Mouse (Mus musculus): ENCODE measurements around the gene Olfr140. TPM values are rescaled to one million over a fixed set of nuclear protein-coding genes. Genes with fewer than 3 reads are reported as not detected.

The Olfr140 gene
- total and polyA plus RNA-seq, 3 experiments, result not detected

DNA sequence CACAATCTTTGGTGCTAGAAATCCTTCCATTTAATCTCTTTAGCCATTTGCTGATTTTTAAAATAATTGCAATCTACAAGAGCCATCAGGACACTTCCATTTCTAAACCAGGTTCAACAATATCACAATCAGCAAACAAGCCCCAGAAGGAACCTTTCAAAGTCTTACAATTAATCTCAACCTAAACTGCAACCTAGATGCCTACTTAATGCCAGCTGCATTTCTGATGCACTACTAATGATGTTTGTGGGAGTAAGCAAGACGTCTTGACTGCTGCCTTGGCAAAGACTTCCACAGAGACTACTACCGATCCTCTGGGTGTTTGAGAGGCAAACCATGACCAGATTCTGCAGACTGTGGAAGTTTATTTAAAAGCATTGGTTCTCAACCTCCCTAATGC is 51.6 kb downstream of the Olfr140 start, which contains the start of gene Olfr1263:
Gene Olfr1263 (plus strand): TSS at position 301 of the 400 bp plus-strand sequence.
- Histone ChIP-seq H3K9ac (ENCODE audit: control insufficient read depth, low read depth, low read length, poor library complexity, severe bottlenecking) (no peak within 1 kb of the TSS), H3K79me2 (ENCODE audit: control insufficient read depth, insufficient read depth, low read length, poor library complexity) (no peaks in the 10 kb centered on the region), H3K9me3 (replicated peaks; ENCODE audit: insufficient read depth, low read length) (no peaks in the 10 kb centered on the region), H3K36me3 (ENCODE audit: control insufficient read depth in 1 of 2, insufficient read depth in 2 of 2, low read length in 2 of 2) (no peaks in the 10 kb centered on the region), H3K27me3 (ENCODE audit: control insufficient read depth in 1 of 2, insufficient read depth in 2 of 2, low read length in 2 of 2) (no peaks in the 10 kb centered on the region), H3K4me1 (ENCODE audit: control insufficient read depth in 1 of 2, insufficient read depth in 2 of 2, low read length in 2 of 2) (no peaks in the 10 kb centered on the region), H3K27ac (ENCODE audit: control insufficient read depth, low read depth, low read length) (no peak within 1 kb of the TSS), H3K4me3 (ENCODE audit: control insufficient read depth in 1 of 2, insufficient read depth in 1 of 2, low read depth in 2 of 2, low read length in 2 of 2) (no peak within 1 kb of the TSS)
- DNase-seq (ENCODE audit: low read depth, low spot score), result no peak
- TF ChIP-seq CHD1 (IDR thresholded peaks at IDR 0.05; ENCODE audit: low read depth, low read length), result no peak
- TF ChIP-seq EP300 (IDR thresholded peaks at IDR 0.05; ENCODE audit: low read depth in 1 of 2, low read length in 2 of 2), result no peak
- no peak for TF ChIP-seq MYB (IDR thresholded peaks at IDR 0.05; ENCODE audit: low read depth, low read length)
- TF ChIP-seq ETS1 (IDR thresholded peaks at IDR 0.05; ENCODE audit: low read depth, low read length), result no peak
- TF ChIP-seq UBTF (IDR thresholded peaks at IDR 0.05; ENCODE audit: borderline replicate concordance, insufficient read depth, low read depth, low read length), result no peak
- no peak for TF ChIP-seq TCF12 (IDR thresholded peaks at IDR 0.05; ENCODE audit: low read depth, low read length)

DNA sequence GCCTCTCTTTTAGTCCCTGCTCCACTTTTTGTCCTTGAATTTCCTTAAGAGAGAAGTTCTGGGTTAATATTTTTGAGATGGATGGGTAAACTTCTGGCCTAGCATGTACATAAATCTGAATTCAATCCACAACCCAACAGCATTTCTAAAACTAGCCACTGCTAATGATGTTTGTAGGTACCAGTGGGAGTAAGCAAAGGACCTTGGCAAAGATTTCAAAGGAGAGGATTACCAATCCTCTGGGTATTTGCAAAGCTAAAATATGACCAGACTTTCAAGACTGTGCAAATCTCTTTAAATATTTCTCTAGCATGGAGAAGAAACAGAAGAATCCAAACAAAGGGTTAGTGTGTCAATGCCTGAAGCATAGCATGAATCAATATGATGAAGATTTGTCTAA is 63.5 kb downstream of the Olfr140 start, which contains the start of gene Olfr1262:
Gene Olfr1262 (plus strand): TSS at position 301 of the 400 bp plus-strand sequence.
- Histone ChIP-seq H3K27ac (ENCODE audit: control insufficient read depth, low read depth, low read length) (no peak within 1 kb of the TSS), H3K9me3 (replicated peaks; ENCODE audit: insufficient read depth, low read length) (no peaks in the 10 kb centered on the region), H3K36me3 (ENCODE audit: control insufficient read depth in 1 of 2, insufficient read depth in 2 of 2, low read length in 2 of 2) (no peaks in the 10 kb centered on the region), H3K9ac (ENCODE audit: control insufficient read depth, low read depth, low read length, poor library complexity, severe bottlenecking) (no peak within 1 kb of the TSS), H3K79me2 (ENCODE audit: control insufficient read depth, insufficient read depth, low read length, poor library complexity) (no peaks in the 10 kb centered on the region), H3K4me3 (ENCODE audit: control insufficient read depth in 1 of 2, insufficient read depth in 1 of 2, low read depth in 2 of 2, low read length in 2 of 2) (no peak within 1 kb of the TSS), H3K4me1 (ENCODE audit: control insufficient read depth in 1 of 2, insufficient read depth in 2 of 2, low read length in 2 of 2) (no peaks in the 10 kb centered on the region), H3K27me3 (ENCODE audit: control insufficient read depth in 1 of 2, insufficient read depth in 2 of 2, low read length in 2 of 2) (no peaks in the 10 kb centered on the region)
- no peak for TF ChIP-seq ZMIZ1 (IDR thresholded peaks at IDR 0.05; ENCODE audit: low read depth, low read length)
- no peak for DNase-seq (ENCODE audit: low read depth, low spot score)

Other genes with a start within 250 kb of the Olfr140 start
- gene Olfr1256, start 222.0 kb downstream of the Olfr140 start, total RNA-seq (2012; rRNA removed), result not detected in 2 replicates
- gene Olfr1256, start 222.0 kb downstream of the Olfr140 start, polyA plus RNA-seq (2012; ENCODE audit: insufficient read depth in 1 of 2, insufficient read length in 2 of 2, low read depth in 1 of 2, low replicate concordance in 2 of 2, missing spikeins in 1 of 2), result not detected
- not detected in 2 replicates for gene Olfr48, start 215.4 kb downstream of the Olfr140 start, total RNA-seq (2012; rRNA removed)
- not detected for gene Olfr48, start 215.4 kb downstream of the Olfr140 start, polyA plus RNA-seq (2012; ENCODE audit: insufficient read depth in 1 of 2, insufficient read length in 2 of 2, low read depth in 1 of 2, low replicate concordance in 2 of 2, missing spikeins in 1 of 2)
- gene Olfr1257, start 185.2 kb downstream of the Olfr140 start, total RNA-seq (2012; rRNA removed), result not detected in 2 replicates
- gene Olfr1257, start 185.2 kb downstream of the Olfr140 start, polyA plus RNA-seq (2012; ENCODE audit: insufficient read depth in 1 of 2, insufficient read length in 2 of 2, low read depth in 1 of 2, low replicate concordance in 2 of 2, missing spikeins in 1 of 2), result not detected
- not detected in 2 replicates for gene Olfr1258, start 136.3 kb downstream of the Olfr140 start, total RNA-seq (2012; rRNA removed)
- not detected for gene Olfr1258, start 136.3 kb downstream of the Olfr140 start, polyA plus RNA-seq (2012; ENCODE audit: insufficient read depth in 1 of 2, insufficient read length in 2 of 2, low read depth in 1 of 2, low replicate concordance in 2 of 2, missing spikeins in 1 of 2)
- not detected in 2 replicates for gene Olfr1259, start 114.9 kb downstream of the Olfr140 start, total RNA-seq (2012; rRNA removed)
- not detected for gene Olfr1259, start 114.9 kb downstream of the Olfr140 start, polyA plus RNA-seq (2012; ENCODE audit: insufficient read depth in 1 of 2, insufficient read length in 2 of 2, low read depth in 1 of 2, low replicate concordance in 2 of 2, missing spikeins in 1 of 2)
- gene Olfr1260, start 89.3 kb downstream of the Olfr140 start, total RNA-seq (2012; rRNA removed), result not detected in 2 replicates
- not detected for gene Olfr1260, start 89.3 kb downstream of the Olfr140 start, polyA plus RNA-seq (2012; ENCODE audit: insufficient read depth in 1 of 2, insufficient read length in 2 of 2, low read depth in 1 of 2, low replicate concordance in 2 of 2, missing spikeins in 1 of 2)
- gene Olfr1261, start 72.4 kb downstream of the Olfr140 start, total RNA-seq (2012; rRNA removed), result not detected in 2 replicates
- not detected for gene Olfr1261, start 72.4 kb downstream of the Olfr140 start, polyA plus RNA-seq (2012; ENCODE audit: insufficient read depth in 1 of 2, insufficient read length in 2 of 2, low read depth in 1 of 2, low replicate concordance in 2 of 2, missing spikeins in 1 of 2)
- gene Olfr1262, start 63.4 kb downstream of the Olfr140 start, total RNA-seq (2012; rRNA removed), result not detected in 2 replicates
- not detected for gene Olfr1262, start 63.4 kb downstream of the Olfr140 start, polyA plus RNA-seq (2012; ENCODE audit: insufficient read depth in 1 of 2, insufficient read length in 2 of 2, low read depth in 1 of 2, low replicate concordance in 2 of 2, missing spikeins in 1 of 2)
- not detected in 2 replicates for gene Olfr1263, start 51.5 kb downstream of the Olfr140 start, total RNA-seq (2012; rRNA removed)
- gene Olfr1263, start 51.5 kb downstream of the Olfr140 start, polyA plus RNA-seq (2012; ENCODE audit: insufficient read depth in 1 of 2, insufficient read length in 2 of 2, low read depth in 1 of 2, low replicate concordance in 2 of 2, missing spikeins in 1 of 2), result not detected
- gene Olfr1264, start 38.0 kb downstream of the Olfr140 start, total RNA-seq (2012; rRNA removed), result not detected in 2 replicates
- gene Olfr1264, start 38.0 kb downstream of the Olfr140 start, polyA plus RNA-seq (2012; ENCODE audit: insufficient read depth in 1 of 2, insufficient read length in 2 of 2, low read depth in 1 of 2, low replicate concordance in 2 of 2, missing spikeins in 1 of 2), result not detected
- not detected in 2 replicates for gene Olfr1265, start 28.3 kb downstream of the Olfr140 start, total RNA-seq (2012; rRNA removed)
- gene Olfr1265, start 28.3 kb downstream of the Olfr140 start, polyA plus RNA-seq (2012; ENCODE audit: insufficient read depth in 1 of 2, insufficient read length in 2 of 2, low read depth in 1 of 2, low replicate concordance in 2 of 2, missing spikeins in 1 of 2), result under 1 TPM in 1 of 2 experiments, not detected in 1; 0.06 TPM
- not detected in 2 replicates for gene Olfr1269, start 57.8 kb upstream of the Olfr140 start, total RNA-seq (2012; rRNA removed)
- not detected for gene Olfr1269, start 57.8 kb upstream of the Olfr140 start, polyA plus RNA-seq (2012; ENCODE audit: insufficient read depth in 1 of 2, insufficient read length in 2 of 2, low read depth in 1 of 2, low replicate concordance in 2 of 2, missing spikeins in 1 of 2)
- not detected in 2 replicates for gene Olfr32, start 78.7 kb upstream of the Olfr140 start, total RNA-seq (2012; rRNA removed)
- not detected for gene Olfr32, start 78.7 kb upstream of the Olfr140 start, polyA plus RNA-seq (2012; ENCODE audit: insufficient read depth in 1 of 2, insufficient read length in 2 of 2, low read depth in 1 of 2, low replicate concordance in 2 of 2, missing spikeins in 1 of 2)
- gene Olfr1270, start 89.5 kb upstream of the Olfr140 start, total RNA-seq (2012; rRNA removed), result not detected in 2 replicates
- not detected for gene Olfr1270, start 89.5 kb upstream of the Olfr140 start, polyA plus RNA-seq (2012; ENCODE audit: insufficient read depth in 1 of 2, insufficient read length in 2 of 2, low read depth in 1 of 2, low replicate concordance in 2 of 2, missing spikeins in 1 of 2)
- gene Olfr1506, start 160.9 kb upstream of the Olfr140 start, total RNA-seq (2012; rRNA removed), result not detected in 2 replicates
- gene Olfr1506, start 160.9 kb upstream of the Olfr140 start, polyA plus RNA-seq (2012; ENCODE audit: insufficient read depth in 1 of 2, insufficient read length in 2 of 2, low read depth in 1 of 2, low replicate concordance in 2 of 2, missing spikeins in 1 of 2), result not detected
- gene Olfr142, start 194.0 kb upstream of the Olfr140 start, total RNA-seq (2012; rRNA removed), result not detected in 2 replicates
- gene Olfr142, start 194.0 kb upstream of the Olfr140 start, polyA plus RNA-seq (2012; ENCODE audit: insufficient read depth in 1 of 2, insufficient read length in 2 of 2, low read depth in 1 of 2, low replicate concordance in 2 of 2, missing spikeins in 1 of 2), result not detected
- not detected in 2 replicates for gene Olfr1271, start 207.4 kb upstream of the Olfr140 start, total RNA-seq (2012; rRNA removed)
- gene Olfr1271, start 207.4 kb upstream of the Olfr140 start, polyA plus RNA-seq (2012; ENCODE audit: insufficient read depth in 1 of 2, insufficient read length in 2 of 2, low read depth in 1 of 2, low replicate concordance in 2 of 2, missing spikeins in 1 of 2), result not detected
- not detected in 2 replicates for gene Olfr1272, start 229.2 kb upstream of the Olfr140 start, total RNA-seq (2012; rRNA removed)
- gene Olfr1272, start 229.2 kb upstream of the Olfr140 start, polyA plus RNA-seq (2012; ENCODE audit: insufficient read depth in 1 of 2, insufficient read length in 2 of 2, low read depth in 1 of 2, low replicate concordance in 2 of 2, missing spikeins in 1 of 2), result not detected

All from MEL (cell line).